Mouse (Mus musculus) lung, adult 2 months (tissue): ENCODE results near the gene Sult5a1.

Experiments used
- CTCF ChIP-seq: fragments of 200-500 bp; IDR thresholded peaks from 2 replicates; pipeline ENCODE4 v1.5.1; 2011; ENCODE audit warnings: mild to moderate bottlenecking, low read length, control low read depth; ENCODE audit not compliant: insufficient read depth
- POLR2A ChIP-seq: fragments of 200-500 bp; IDR thresholded peaks from 2 replicates; pipeline ENCODE4 v1.6.1; 2011; ENCODE audit warnings: low read depth, mild to moderate bottlenecking, control low read depth, low read length, borderline replicate concordance; ENCODE audit errors: extremely low read depth

DNA sequence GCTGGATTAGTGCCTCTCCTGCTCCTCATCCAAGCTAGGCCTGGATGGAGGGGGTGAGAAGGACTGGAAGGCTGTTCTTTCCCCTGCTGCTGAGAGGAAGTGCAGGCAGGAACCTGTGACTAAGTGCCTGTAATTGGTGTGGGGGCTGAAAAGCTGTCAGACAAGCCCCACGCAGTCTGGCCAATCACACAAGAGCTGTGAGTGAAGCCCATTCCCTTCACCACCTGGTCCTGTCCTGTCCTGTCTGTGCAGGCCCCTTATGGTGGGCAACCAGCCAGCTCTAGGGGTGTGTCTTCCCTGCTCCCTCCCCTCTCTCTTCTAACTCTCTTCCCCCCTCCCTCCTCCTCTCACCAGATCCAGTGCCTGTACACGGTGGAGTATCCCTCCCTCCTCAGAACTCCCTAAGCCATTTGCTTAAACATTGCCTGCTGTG lies 20.5 kb downstream of the Sult5a1 start:
- TF ChIP-seq POLR2A (no peak), CTCF (no peak)
